Mouse (Mus musculus) lung, postnatal 0 days (tissue): Measurements from ENCODE around the gene Plxnd1.

Experiments used
- CTCF ChIP-seq: IDR thresholded peaks from 2 replicates; pipeline ENCODE4 v1.5.1; 2016; ENCODE audit warnings: antibody characterized with exemption, mild to moderate bottlenecking
- EP300 ChIP-seq: IDR thresholded peaks from 2 replicates; pipeline ENCODE4 v1.6.1; 2016; ENCODE audit warnings: antibody characterized with exemption, mild to moderate bottlenecking, control low read depth

DNA sequence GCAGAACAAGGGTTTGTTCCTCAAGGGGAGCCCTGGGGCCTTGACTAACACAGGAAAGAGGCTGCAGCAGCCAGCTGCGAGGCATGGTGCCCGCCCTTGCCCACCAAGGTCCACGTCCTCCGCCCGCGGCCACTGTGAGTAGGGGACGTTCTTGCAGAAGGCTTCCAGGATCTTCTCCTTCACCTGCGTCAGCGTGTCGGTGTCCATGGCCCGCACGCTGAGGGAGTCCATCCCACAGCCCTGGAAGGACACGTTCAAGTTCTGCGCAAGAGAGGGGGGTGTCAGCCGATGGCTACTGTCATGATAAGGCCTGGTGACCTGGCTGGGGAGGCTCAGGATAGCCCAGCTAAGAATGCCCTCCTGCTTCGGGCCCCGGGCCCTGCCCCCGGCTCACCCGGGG lies 34.5 kb downstream of the Plxnd1 start:
- no peak for TF ChIP-seq CTCF
- TF ChIP-seq EP300: no peak
